Mouse (Mus musculus) frontal cortex, postnatal 36 days (tissue): ENCODE measurements around the gene Ankrd11.
"Not testable (repeated sequence)": the region's sequence is repeated elsewhere in the genome, so short reads cannot be mapped to it uniquely, and the experiment has no call there.

Experiments
- DNase-seq, 2 experiments: peaks; one replicate each; pipeline ENCODE4 v3.0.0; 2022; ENCODE audit warnings: low spot score in 2 of 2

The Ankrd11 gene

GRCm38 (mm10) chr8:123040110-123040650, 1.9 kb downstream of the Ankrd11 start:
- no peak for DNase-seq

- DNase-seq = no peak
Measured at GRCm38 (mm10) chr8:123039376-123040109, 2.5 kb downstream of the Ankrd11 start.

GRCm38 (mm10) chr8:123038351-123038750, 3.7 kb downstream of the Ankrd11 start:
- no peak for DNase-seq

- no peak for DNase-seq
Measured at GRCm38 (mm10) chr8:123037487-123037886, 4.6 kb downstream of the Ankrd11 start.

- DNase-seq = no peak
Measured at GRCm38 (mm10) chr8:123036956-123037355, 5.1 kb downstream of the Ankrd11 start.

- no peak for DNase-seq
Measured at GRCm38 (mm10) chr8:123034171-123034570, 7.9 kb downstream of the Ankrd11 start.

GRCm38 (mm10) chr8:123033431-123033830, 8.6 kb downstream of the Ankrd11 start:
- no peak for DNase-seq

GRCm38 (mm10) chr8:123032730-123033129, 9.3 kb downstream of the Ankrd11 start:
- no peak for DNase-seq

- no peak for DNase-seq
Measured at GRCm38 (mm10) chr8:123031321-123031978, 10.6 kb downstream of the Ankrd11 start.

GRCm38 (mm10) chr8:123030091-123030490, 12.0 kb downstream of the Ankrd11 start:
- DNase-seq = not testable (repeated sequence)

- no peak for DNase-seq
Measured at GRCm38 (mm10) chr8:123027786-123028185, 14.3 kb downstream of the Ankrd11 start.

- DNase-seq = no peak
Measured at GRCm38 (mm10) chr8:123025951-123026351, 16.1 kb downstream of the Ankrd11 start.

- DNase-seq = no peak
Measured at GRCm38 (mm10) chr8:123024226-123024625, 17.9 kb downstream of the Ankrd11 start.

GRCm38 (mm10) chr8:123022727-123023126, 19.4 kb downstream of the Ankrd11 start:
- no peak for DNase-seq

GRCm38 (mm10) chr8:123021259-123021658, 20.8 kb downstream of the Ankrd11 start:
- no peak for DNase-seq

- no peak for DNase-seq
Measured at GRCm38 (mm10) chr8:123020859-123021258, 21.2 kb downstream of the Ankrd11 start.

GRCm38 (mm10) chr8:123020084-123020483, 22.0 kb downstream of the Ankrd11 start:
- DNase-seq = no peak

GRCm38 (mm10) chr8:123018484-123019164, 23.5 kb downstream of the Ankrd11 start:
- no peak for DNase-seq

GRCm38 (mm10) chr8:123017143-123017542, 24.9 kb downstream of the Ankrd11 start:
- no peak for DNase-seq

- DNase-seq = no peak
Measured at GRCm38 (mm10) chr8:123015074-123015473, 27.0 kb downstream of the Ankrd11 start.

GRCm38 (mm10) chr8:123014429-123014828, 27.6 kb downstream of the Ankrd11 start:
- no peak for DNase-seq

GRCm38 (mm10) chr8:123011321-123011720, 30.8 kb downstream of the Ankrd11 start:
- no peak for DNase-seq
